Mouse (Mus musculus) CH12.LX (cell line): ENCODE data around the gene Supt3. TPM values are rescaled to one million over a fixed set of nuclear protein-coding genes. Genes with fewer than 3 reads are reported as not detected.

ENCODE experiments used
- DNase-seq: peaks from one replicate; pipeline ENCODE4 v3.0.0-alpha.2; 2013; ENCODE audit errors: extremely low read depth
- H3K27ac ChIP-seq: 2 replicates; pipeline ENCODE4 v1.5.1; 2012; ENCODE audit warnings: low read depth, mild to moderate bottlenecking, control low read depth, moderate library complexity; ENCODE audit not compliant: insufficient read depth
- H3K27me3 ChIP-seq: replicated peaks from 2 replicates; pipeline ENCODE3; 2012; ENCODE audit warnings: inconsistent platforms
- H3K36me3 ChIP-seq, 2 experiments: replicated peaks in 1 of 2; 2 replicates each; pipeline versions ENCODE3 to v1.6.1; 2012; ENCODE audit warnings: inconsistent platforms in 1 of 2, low read length in 1 of 2, mild to moderate bottlenecking in 1 of 2, mixed read lengths in 1 of 2, moderate library complexity in 1 of 2; ENCODE audit not compliant: control insufficient read depth in 1 of 2, insufficient read depth in 1 of 2
- H3K4me1 ChIP-seq, 2 experiments: 2 replicates each; pipeline ENCODE4 v1.6.1; 2012; ENCODE audit warnings: inconsistent platforms in 1 of 2, moderate library complexity in 1 of 2; ENCODE audit not compliant: insufficient read depth in 2 of 2, control insufficient read depth in 1 of 2
- H3K4me2 ChIP-seq: 2 replicates; pipeline ENCODE4 v1.6.1; 2012; ENCODE audit warnings: low read depth, mild to moderate bottlenecking, control low read depth; ENCODE audit not compliant: poor library complexity, insufficient read depth, severe bottlenecking
- H3K4me3 ChIP-seq, 3 experiments: fragments of 150-350 bp in 1 of 3; sonication (generic) in 1 of 3; replicated peaks in 1 of 3; 2 replicates each; pipeline versions ENCODE3 to v1.5.1; 2011 to 2012; ENCODE audit warnings: low read depth in 2 of 3, low read length in 2 of 3, mild to moderate bottlenecking in 2 of 3, moderate library complexity in 2 of 3, control low read depth in 1 of 3, improper control_type of control experiment in 1 of 3, inconsistent platforms in 1 of 3, mixed read lengths in 1 of 3; ENCODE audit not compliant: poor library complexity in 1 of 3
- H3K79me2 ChIP-seq: replicated peaks from 2 replicates; pipeline ENCODE4 v1.6.1; 2012; ENCODE audit warnings: mild to moderate bottlenecking, moderate library complexity; ENCODE audit not compliant: control insufficient read depth, poor library complexity, insufficient read depth, severe bottlenecking; ENCODE audit errors: extremely low read depth
- H3K9ac ChIP-seq: 2 replicates; pipeline ENCODE4 v1.6.1; 2012; ENCODE audit warnings: low read depth, mild to moderate bottlenecking, control low read depth, moderate library complexity; ENCODE audit not compliant: insufficient read depth
- H3K9me3 ChIP-seq: replicated peaks from 2 replicates; pipeline ENCODE3; 2012; ENCODE audit warnings: low read length, inconsistent platforms, mixed read lengths
- E2F4 ChIP-seq: IDR thresholded peaks from 2 replicates; pipeline ENCODE4 v1.6.1; 2011; ENCODE audit warnings: low read depth, low read length, improper control_type of control experiment; ENCODE audit not compliant: insufficient replicate concordance
- ELF1 ChIP-seq: IDR thresholded peaks from 2 replicates; pipeline ENCODE4 v1.6.1; 2014; ENCODE audit warnings: low read depth, mild to moderate bottlenecking, inconsistent platforms, low read length, improper control_type of control experiment
- EP300 ChIP-seq: IDR thresholded peaks from 2 replicates; pipeline ENCODE4 v1.6.1; 2011; ENCODE audit warnings: low read length, improper control_type of control experiment
- HCFC1 ChIP-seq: IDR thresholded peaks from 2 replicates; pipeline ENCODE4 v1.6.1; 2012; ENCODE audit warnings: low read depth, mild to moderate bottlenecking, inconsistent platforms, low read length, improper control_type of control experiment
- IRF4 ChIP-seq: IDR thresholded peaks from 2 replicates; pipeline ENCODE4 v1.6.1; 2014; ENCODE audit warnings: low read depth, mild to moderate bottlenecking, inconsistent platforms, low read length, improper control_type of control experiment
- JUN ChIP-seq: IDR thresholded peaks from 2 replicates; pipeline ENCODE4 v1.6.1; 2011; ENCODE audit warnings: low read depth, mild to moderate bottlenecking, low read length, improper control_type of control experiment, moderate library complexity; ENCODE audit not compliant: insufficient read depth
- JUND ChIP-seq: conservative IDR thresholded peaks from 2 replicates; pipeline ENCODE4 v1.6.1; 2011; ENCODE audit warnings: low read depth, low read length, improper control_type of control experiment
- KAT2A ChIP-seq: IDR thresholded peaks from 2 replicates; pipeline ENCODE4 v1.6.1; 2012; ENCODE audit warnings: low read length, improper control_type of control experiment, inconsistent platforms; ENCODE audit not compliant: insufficient replicate concordance
- MAX ChIP-seq: IDR thresholded peaks from 2 replicates; pipeline ENCODE4 v1.6.1; 2011; ENCODE audit warnings: low read length, improper control_type of control experiment
- MEF2A ChIP-seq: IDR thresholded peaks from 2 replicates; pipeline ENCODE4 v1.6.1; 2014; ENCODE audit warnings: low read depth, mild to moderate bottlenecking, inconsistent platforms, low read length, improper control_type of control experiment, borderline replicate concordance
- MXI1 ChIP-seq: IDR thresholded peaks from 2 replicates; pipeline ENCODE4 v1.6.1; 2011; ENCODE audit warnings: mild to moderate bottlenecking, low read depth, low read length, improper control_type of control experiment
- MYC ChIP-seq: IDR thresholded peaks from 2 replicates; pipeline ENCODE4 v1.6.1; 2011; ENCODE audit warnings: low read depth, mild to moderate bottlenecking, improper control_type of control experiment, low read length
- RAD21 ChIP-seq: IDR thresholded peaks from 2 replicates; pipeline ENCODE4 v1.6.1; 2011; ENCODE audit warnings: low read depth, mild to moderate bottlenecking, low read length, improper control_type of control experiment, moderate library complexity
- SMC3 ChIP-seq: IDR thresholded peaks from 2 replicates; pipeline ENCODE4 v1.6.1; 2011; ENCODE audit warnings: low read depth, low read length, improper control_type of control experiment
- TBP ChIP-seq: conservative IDR thresholded peaks from 2 replicates; pipeline ENCODE4 v1.6.1; 2011; ENCODE audit warnings: low read depth, low read length, improper control_type of control experiment
- TCF12 ChIP-seq: IDR thresholded peaks from 2 replicates; pipeline ENCODE4 v1.6.1; 2014; ENCODE audit warnings: low read depth, mild to moderate bottlenecking, inconsistent platforms, low read length, improper control_type of control experiment
- UBTF ChIP-seq: IDR thresholded peaks from 2 replicates; pipeline ENCODE4 v1.6.1; 2012; ENCODE audit warnings: low read depth, mild to moderate bottlenecking, inconsistent platforms, low read length, improper control_type of control experiment, moderate library complexity
- ZKSCAN1 ChIP-seq: IDR thresholded peaks from 2 replicates; pipeline ENCODE4 v1.6.1; 2012; ENCODE audit warnings: low read depth, inconsistent platforms, low read length, improper control_type of control experiment, borderline replicate concordance
- dilution Hi-C: fragments of 300-500 bp; cut with MboI; formaldehyde crosslinking; loops from 2 replicates; pipeline ENCODE4 v1.14.3; 2020; ENCODE audit warnings: low sequenced_read_pairs; ENCODE audit not compliant: extremely low pct_unique_long_range_greater_than_20kb, extremely low pct_ligation_motif_present
- in situ Hi-C: fragments of 300-500 bp; cut with MboI; formaldehyde crosslinking; loops from 3 replicates; pipeline ENCODE4 v1.14.3; 2019; ENCODE audit warnings: low sequenced_read_pairs, low pct_ligation_motif_present, low pct_unique_long_range_greater_than_20kb, mixed read lengths
- polyA plus RNA-seq: library from polyadenylated mRNA; unstranded; fragments of >175 nt; gene quantifications from 2 replicates; pipeline ENCODE4 v1.2.1, GENCODE M21; 2012; ENCODE audit warnings: low read depth; ENCODE audit not compliant: insufficient read length
- total RNA-seq, 2 experiments: library from RNA; depleted of rRNA; stranded (reverse); fragments of 300-350 nt in 1 of 2; fragments of >200 nt in 1 of 2; gene quantifications; 2 replicates each; pipeline ENCODE4 v1.2.3; 2012 to 2014

The Supt3 gene
- total and polyA plus RNA-seq, 3 experiments, result 8.3 to 22.7 (median 13.1) TPM

DNA sequence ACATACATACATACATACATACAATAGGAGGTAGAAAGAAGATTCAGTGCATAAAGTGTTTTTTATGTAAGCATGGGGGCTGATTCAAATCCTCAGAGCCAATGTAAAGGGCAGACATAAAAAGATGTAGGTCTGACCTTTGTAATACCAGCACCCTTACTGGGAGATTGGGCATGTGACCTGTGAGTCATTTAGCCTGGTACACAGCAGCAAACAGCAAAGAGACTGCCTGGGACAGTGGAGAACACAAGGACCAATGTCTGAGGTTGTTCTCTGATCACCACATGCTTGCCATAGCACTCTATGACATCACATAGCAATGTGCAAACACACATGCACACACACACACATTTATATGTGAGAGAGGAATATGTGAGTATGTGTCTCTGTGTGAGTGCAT lies 49.3 kb upstream of the Supt3 start:
- peaks cover 5 to 7% of the 10 kb centered on the region in 2 experiments for H3K4me1 ChIP-seq
- no peak for DNase-seq
- no peaks in the 10 kb centered on the region for H3K27me3 ChIP-seq
- no peak for TF ChIP-seq JUN
- no peaks in the 10 kb centered on the region for H3K9me3 ChIP-seq
- H3K27ac ChIP-seq, result no peak overlapping the region
- H3K4me3 ChIP-seq, result no peak overlapping the region
- dilution Hi-C loops, result no loop called here
- H3K36me3 ChIP-seq, result peaks cover 0 to 6% of the 10 kb centered on the region in 2 experiments
- H3K4me2 ChIP-seq, result no peak overlapping the region
- no peaks in the 10 kb centered on the region for H3K79me2 ChIP-seq
- in situ Hi-C loops, result loop anchor here (25.0 kb wide), 2 partner anchors 465 to 660 kb away; no protein-coding TSS in a partner anchor
- no peak overlapping the region for H3K9ac ChIP-seq

DNA sequence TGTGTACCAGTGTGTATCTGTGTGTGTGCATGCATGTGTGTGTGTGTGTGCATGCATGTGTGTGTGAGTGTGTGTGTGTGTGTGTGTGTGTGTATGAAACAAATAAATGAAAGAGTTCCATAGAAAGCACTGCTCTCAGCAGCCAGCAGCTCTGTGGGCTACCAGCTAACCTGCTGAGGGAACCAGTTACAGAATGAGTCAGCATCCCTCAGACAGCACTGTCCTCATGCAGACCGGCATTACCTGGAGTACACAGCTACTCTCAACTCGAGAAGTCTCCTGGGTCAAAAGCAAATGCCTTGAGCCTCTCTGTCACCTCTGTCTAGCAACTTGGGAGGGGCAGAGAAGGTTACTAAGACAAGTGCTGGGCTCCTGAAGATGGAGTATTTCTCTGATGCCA lies 48.5 kb upstream of the Supt3 start:
- dilution Hi-C loops (no loop called here), in situ Hi-C loops (loop anchor here (25.0 kb wide), 2 partner anchors 466 to 659 kb away; no protein-coding TSS in a partner anchor)
- peak; percentile 25 for DNase-seq
- H3K9me3 ChIP-seq, result no peaks in the 10 kb centered on the region
- H3K4me1 ChIP-seq, result peaks cover 5 to 7% of the 10 kb centered on the region in 2 experiments
- no peak overlapping the region for H3K4me2 ChIP-seq
- H3K27me3 ChIP-seq, result no peaks in the 10 kb centered on the region
- H3K27ac ChIP-seq, result no peak overlapping the region
- H3K79me2 ChIP-seq, result no peaks in the 10 kb centered on the region
- H3K36me3 ChIP-seq, result peaks cover 0 to 6% of the 10 kb centered on the region in 2 experiments
- H3K9ac ChIP-seq, result no peak overlapping the region
- TF ChIP-seq EP300 (peak; percentile 61), RAD21 (no peak), MXI1 (0 out of 2 replicates have a peak, but pooled peaks have one; percentile 24), KAT2A (no peak), JUND (peak; percentile 88), TBP (no peak), IRF4 (peak; percentile 89), E2F4 (no peak), ZKSCAN1 (no peak), MYC (no peak), UBTF (no peak), MAX (no peak), ELF1 (no peak), MEF2A (no peak), TCF12 (no peak), JUN (peak; percentile 72), HCFC1 (no peak), SMC3 (no peak)
- TF ChIP-seq, all 38 proteins: peak for 5
- H3K4me3 ChIP-seq, result peak overlapping the region in 1 of 3 experiments; percentile 29
